Mouse (Mus musculus): ENCODE measurements around the gene Adamts2. TPM values are rescaled to one million over a fixed set of nuclear protein-coding genes. Genes with fewer than 3 reads are reported as not detected.

Adamts2 gene
- polyA plus RNA-seq, 1 experiment from 2014 or later: 0.61 TPM

GRCm38 (mm10) chr11:50589060-50589459 lies 12.8 kb upstream of the Adamts2 start:
- ATAC-seq (ENCODE audit: insufficient number of reproducible peaks, low FRiP score, low TSS enrichment, low read depth): no peak
- peak; percentile 72 for DNase-seq (ENCODE audit: low spot score)

GRCm38 (mm10) chr11:50591053-50591452 lies 10.8 kb upstream of the Adamts2 start:
- no peak overlapping the region for H3K4me3 ChIP-seq (ENCODE audit: low read depth, low read length)
- no peak overlapping the region for H3K4me2 ChIP-seq (ENCODE audit: low read depth, severe bottlenecking)
- 83% methylated on average over 13 of the region's 13 CpGs for WGBS
- no peaks in the 10 kb centered on the region for H3K4me1 ChIP-seq (ENCODE audit: control insufficient read depth, insufficient read depth, low read length)
- no peaks in the 10 kb centered on the region for H3K36me3 ChIP-seq (ENCODE audit: control insufficient read depth, insufficient read depth, low read length)
- H3K27ac ChIP-seq (replicated peaks; ENCODE audit: low read depth, low read length): no peak overlapping the region
- H3K27me3 ChIP-seq (ENCODE audit: control insufficient read depth, insufficient read depth, low read length): no peaks in the 10 kb centered on the region
- no peak overlapping the region for H3K9ac ChIP-seq (ENCODE audit: low read length)
- DNase-seq (ENCODE audit: low spot score) (no peak), ATAC-seq (ENCODE audit: insufficient number of reproducible peaks, low FRiP score, low TSS enrichment, low read depth) (no peak)
- no peaks in the 10 kb centered on the region for H3K9me3 ChIP-seq (ENCODE audit: control insufficient read depth, low read length)

More at GRCm38 (mm10) chr11:50589060-50589459, 12.8 kb upstream of the Adamts2 start:
- 38% methylated on average over 11 of the region's 11 CpGs for WGBS
- Histone ChIP-seq H3K4me2 (ENCODE audit: low read depth, severe bottlenecking) (no peak overlapping the region), H3K4me3 (ENCODE audit: low read depth, low read length) (no peak overlapping the region), H3K36me3 (ENCODE audit: control insufficient read depth, insufficient read depth, low read length) (no peaks in the 10 kb centered on the region), H3K27ac (replicated peaks; ENCODE audit: low read depth, low read length) (no peak overlapping the region), H3K27me3 (ENCODE audit: control insufficient read depth, insufficient read depth, low read length) (no peaks in the 10 kb centered on the region), H3K9me3 (ENCODE audit: control insufficient read depth, low read length) (no peaks in the 10 kb centered on the region), H3K9ac (ENCODE audit: low read length) (no peak overlapping the region), H3K4me1 (ENCODE audit: control insufficient read depth, insufficient read depth, low read length) (no peaks in the 10 kb centered on the region)

GRCm38 (mm10) chr11:50592892-50593553 lies 8.9 kb upstream of the Adamts2 start:
- Histone ChIP-seq H3K9me3 (ENCODE audit: control insufficient read depth, low read length) (no peaks in the 10 kb centered on the region), H3K27me3 (ENCODE audit: control insufficient read depth, insufficient read depth, low read length) (no peaks in the 10 kb centered on the region), H3K4me2 (ENCODE audit: low read depth, severe bottlenecking) (no peak overlapping the region), H3K27ac (replicated peaks; ENCODE audit: low read depth, low read length) (no peak overlapping the region), H3K36me3 (ENCODE audit: control insufficient read depth, insufficient read depth, low read length) (no peaks in the 10 kb centered on the region), H3K4me1 (ENCODE audit: control insufficient read depth, insufficient read depth, low read length) (no peaks in the 10 kb centered on the region), H3K9ac (ENCODE audit: low read length) (no peak overlapping the region), H3K4me3 (ENCODE audit: low read depth, low read length) (no peak overlapping the region)
- 73% methylated on average over 16 of the region's 16 CpGs for WGBS
- no peak for DNase-seq (ENCODE audit: low spot score)
- ATAC-seq (ENCODE audit: insufficient number of reproducible peaks, low FRiP score, low TSS enrichment, low read depth): no peak

GRCm38 (mm10) chr11:50596571-50596970 lies 5.3 kb upstream of the Adamts2 start:
- Histone ChIP-seq H3K4me3 (ENCODE audit: low read depth, low read length) (no peak overlapping the region), H3K27me3 (ENCODE audit: control insufficient read depth, insufficient read depth, low read length) (peaks cover 11% of the 10 kb centered on the region), H3K4me2 (ENCODE audit: low read depth, severe bottlenecking) (no peak overlapping the region), H3K4me1 (ENCODE audit: control insufficient read depth, insufficient read depth, low read length) (no peaks in the 10 kb centered on the region), H3K9me3 (ENCODE audit: control insufficient read depth, low read length) (no peaks in the 10 kb centered on the region), H3K9ac (ENCODE audit: low read length) (no peak overlapping the region), H3K36me3 (ENCODE audit: control insufficient read depth, insufficient read depth, low read length) (no peaks in the 10 kb centered on the region), H3K27ac (replicated peaks; ENCODE audit: low read depth, low read length) (no peak overlapping the region)
- ATAC-seq (ENCODE audit: insufficient number of reproducible peaks, low FRiP score, low TSS enrichment, low read depth) (no peak), DNase-seq (ENCODE audit: low spot score) (no peak)
- WGBS: 92% methylated on average over 2 of the region's 2 CpGs

- Histone ChIP-seq H3K27me3 (ENCODE audit: control insufficient read depth, insufficient read depth, low read length) (peaks cover 30% of the 10 kb centered on the region), H3K27ac (replicated peaks; ENCODE audit: low read depth, low read length) (no peak overlapping the region), H3K36me3 (ENCODE audit: control insufficient read depth, insufficient read depth, low read length) (no peaks in the 10 kb centered on the region), H3K4me1 (ENCODE audit: control insufficient read depth, insufficient read depth, low read length) (peaks cover 8% of the 10 kb centered on the region; the same call in 1 of the 2 replicates), H3K4me2 (ENCODE audit: low read depth, severe bottlenecking) (no peak overlapping the region), H3K4me3 (ENCODE audit: low read depth, low read length) (no peak overlapping the region), H3K9me3 (ENCODE audit: control insufficient read depth, low read length) (no peaks in the 10 kb centered on the region), H3K9ac (ENCODE audit: low read length) (no peak overlapping the region)
- 59% methylated on average over 2 of the region's 2 CpGs for WGBS
- ATAC-seq (ENCODE audit: insufficient number of reproducible peaks, low FRiP score, low TSS enrichment, low read depth) (no peak), DNase-seq (ENCODE audit: low spot score) (no peak)
Observed at GRCm38 (mm10) chr11:50599156-50599555, 2.7 kb upstream of the Adamts2 start.

- Histone ChIP-seq H3K4me2 (ENCODE audit: low read depth, severe bottlenecking) (peak overlapping the region; percentile 98), H3K9me3 (ENCODE audit: control insufficient read depth, low read length) (no peaks in the 10 kb centered on the region), H3K36me3 (ENCODE audit: control insufficient read depth, insufficient read depth, low read length) (no peaks in the 10 kb centered on the region), H3K9ac (ENCODE audit: low read length) (peak overlapping the region; percentile 38; the same call in 1 of the 2 replicates), H3K4me3 (ENCODE audit: low read depth, low read length) (peak overlapping the region; percentile 53), H3K27ac (replicated peaks; ENCODE audit: low read depth, low read length) (no peak overlapping the region), H3K4me1 (ENCODE audit: control insufficient read depth, insufficient read depth, low read length) (peaks cover 8% of the 10 kb centered on the region; the same call in 1 of the 2 replicates), H3K27me3 (ENCODE audit: control insufficient read depth, insufficient read depth, low read length) (peaks cover 41% of the 10 kb centered on the region)
- no peak for DNase-seq (ENCODE audit: low spot score)
- 0 out of 2 replicates have a peak, but pooled peaks have one; percentile 31 for ATAC-seq (ENCODE audit: insufficient number of reproducible peaks, low FRiP score, low TSS enrichment, low read depth)
- WGBS: under 1% methylated on average over 58 of the region's 59 CpGs
Observed at GRCm38 (mm10) chr11:50602356-50603081, 635 bp downstream of the Adamts2 start.

GRCm38 (mm10) chr11:50603082-50603910 lies 1.4 kb downstream of the Adamts2 start:
- Histone ChIP-seq H3K36me3 (ENCODE audit: control insufficient read depth, insufficient read depth, low read length) (no peaks in the 10 kb centered on the region), H3K4me3 (ENCODE audit: low read depth, low read length) (peak overlapping the region; percentile 53), H3K4me2 (ENCODE audit: low read depth, severe bottlenecking) (peak overlapping the region; percentile 98), H3K4me1 (ENCODE audit: control insufficient read depth, insufficient read depth, low read length) (peaks cover 8% of the 10 kb centered on the region; the same call in 1 of the 2 replicates), H3K27me3 (ENCODE audit: control insufficient read depth, insufficient read depth, low read length) (peaks cover 41% of the 10 kb centered on the region), H3K9ac (ENCODE audit: low read length) (no peak overlapping the region), H3K27ac (replicated peaks; ENCODE audit: low read depth, low read length) (no peak overlapping the region), H3K9me3 (ENCODE audit: control insufficient read depth, low read length) (no peaks in the 10 kb centered on the region)
- ATAC-seq (ENCODE audit: insufficient number of reproducible peaks, low FRiP score, low TSS enrichment, low read depth) (peak; percentile 42; the same call in 1 of the 2 replicates), DNase-seq (ENCODE audit: low spot score) (peak; percentile 65)
- WGBS: under 1% methylated on average over 52 of the region's 52 CpGs

GRCm38 (mm10) chr11:50604371-50604770 lies 2.5 kb downstream of the Adamts2 start:
- Histone ChIP-seq H3K9ac (ENCODE audit: low read length) (no peak overlapping the region), H3K27ac (replicated peaks; ENCODE audit: low read depth, low read length) (no peak overlapping the region), H3K36me3 (ENCODE audit: control insufficient read depth, insufficient read depth, low read length) (no peaks in the 10 kb centered on the region), H3K4me2 (ENCODE audit: low read depth, severe bottlenecking) (no peak overlapping the region), H3K27me3 (ENCODE audit: control insufficient read depth, insufficient read depth, low read length) (peaks cover 41% of the 10 kb centered on the region), H3K9me3 (ENCODE audit: control insufficient read depth, low read length) (no peaks in the 10 kb centered on the region), H3K4me3 (ENCODE audit: low read depth, low read length) (no peak overlapping the region), H3K4me1 (ENCODE audit: control insufficient read depth, insufficient read depth, low read length) (peaks cover 8% of the 10 kb centered on the region; the same call in 1 of the 2 replicates)
- ATAC-seq (ENCODE audit: insufficient number of reproducible peaks, low FRiP score, low TSS enrichment, low read depth) (no peak), DNase-seq (ENCODE audit: low spot score) (no peak)
- WGBS: 72% methylated on average over 16 of the region's 16 CpGs
